26 mouse cellular contexts compared by ENCODE assay signal in the genomic region with DNA sequence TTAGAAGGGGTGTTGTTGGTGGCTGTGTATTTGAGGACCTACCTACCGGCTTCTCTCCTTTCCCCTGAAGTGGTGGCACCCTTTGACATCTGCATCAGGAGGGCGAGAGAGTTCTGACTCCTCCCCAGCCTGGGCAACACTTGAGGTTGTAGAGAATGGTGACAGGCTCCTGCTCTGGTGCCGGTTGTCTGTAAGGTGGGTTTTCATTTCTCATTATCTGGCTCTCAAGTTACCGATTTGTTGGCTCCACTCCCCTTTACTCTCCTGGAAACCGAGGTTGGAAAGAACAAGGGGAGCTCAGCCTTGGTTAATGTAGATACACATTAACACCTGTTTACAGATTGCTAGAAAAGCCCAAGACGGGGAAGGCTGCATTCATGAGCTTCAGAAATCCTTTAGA. TPM values are rescaled to one million over a fixed set of nuclear protein-coding genes. Genes with fewer than 3 reads are reported as not detected.
DNase-seq lines count a peak whose midpoint lies in the region; ATAC-seq lines count a peak whose summit lies in the region.
"Had no signal": no experiment of that assay in that cellular context is flagged by ENCODE, and none has a peak within 500 bp of the region (broad histone marks: within the 10 kb centered on the region; RNA-seq: fewer than 3 reads in every experiment).

No protein-coding gene starts in this region.

- peak overlapping the region; percentile 19; the same call in 1 of the 2 replicates for H3K4me2 ChIP-seq in kidney, embryonic 16.5 days (replicated peaks; ENCODE audit: low read depth, low read length)
- H3K4me2 ChIP-seq: embryonic facial prominence, embryonic 13.5 days; forebrain, embryonic 12.5 days; limb, embryonic 12.5 days; liver, embryonic 15.5 days; lung, embryonic 14.5 days; neural tube, embryonic 12.5 days had no signal

- DNase-seq in kidney, adult 11 months: peak; percentile 75
- DNase-seq in kidney, postnatal 10 days: no peak
- peak; percentile 70 to 85 for DNase-seq in kidney, adult 8-10 months
- DNase-seq in yolk sac, embryonic 10.5 days (ENCODE audit: low spot score): peak; percentile 27
- DNase-seq in retina, embryonic 14.5 days (ENCODE audit: low spot score): no peak
- DNase-seq in left cerebral cortex, adult 18-20 months (ENCODE audit: low spot score in 2 of 2): no peak
- DNase-seq: adrenal gland, postnatal 25 days; cerebellum, adult 18-20 months; cerebellum, postnatal 10 days; gastrocnemius, postnatal 36 days; heart, postnatal 14 days; lung, postnatal 14 days; thymus, adult 2 months had no signal

- H3K4me1 ChIP-seq in kidney, embryonic 16.5 days (ENCODE audit: insufficient read depth, low read length): peaks cover 34% of the 10 kb centered on the region

- no peak overlapping the region for H3K4me3 ChIP-seq in kidney, embryonic 16.5 days (ENCODE audit: low read length)
- H3K4me3 ChIP-seq: embryonic facial prominence, embryonic 13.5 days; erythroblast, embryonic 14.5 days; forebrain, embryonic 12.5 days; hindbrain, embryonic 10.5 days; left cerebral cortex, adult 2 months; limb, embryonic 12.5 days; liver, embryonic 15.5 days; midbrain, embryonic 10.5 days; myocyte; neural tube, embryonic 12.5 days had no signal

- H3K27me3 ChIP-seq in kidney, embryonic 16.5 days (ENCODE audit: insufficient read depth, low read length): no peaks in the 10 kb centered on the region
- H3K27me3 ChIP-seq: embryonic facial prominence, embryonic 13.5 days; forebrain, embryonic 12.5 days; limb, embryonic 12.5 days; neural tube, embryonic 12.5 days had no signal

- H3K9me3 ChIP-seq in kidney, embryonic 16.5 days (ENCODE audit: low read length): no peaks in the 10 kb centered on the region
- H3K9me3 ChIP-seq: embryonic facial prominence, embryonic 13.5 days; forebrain, embryonic 12.5 days; hindbrain, embryonic 10.5 days; limb, embryonic 12.5 days; liver, embryonic 15.5 days; midbrain, embryonic 10.5 days; neural tube, embryonic 12.5 days had no signal

- 0 out of 2 replicates have a peak, but pooled peaks cover 2% of the 10 kb centered on the region for H3K36me3 ChIP-seq in kidney, embryonic 16.5 days (ENCODE audit: insufficient read depth, low read length)
- H3K36me3 ChIP-seq: embryonic facial prominence, embryonic 13.5 days; limb, embryonic 12.5 days had no signal

- WGBS in kidney, embryonic 16.5 days: 29% methylated on average over 6 of the region's 6 CpGs

- no peak overlapping the region for H3K9ac ChIP-seq in kidney, embryonic 16.5 days (replicated peaks; ENCODE audit: low read length)
- H3K9ac ChIP-seq: embryonic facial prominence, embryonic 13.5 days; forebrain, embryonic 12.5 days; limb, embryonic 12.5 days; liver, embryonic 15.5 days; lung, embryonic 14.5 days; neural tube, embryonic 12.5 days had no signal

- H3K27ac ChIP-seq in kidney, embryonic 16.5 days (ENCODE audit: low read length): peak overlapping the region; percentile 85
- H3K27ac ChIP-seq: embryonic facial prominence, embryonic 13.5 days; forebrain, embryonic 12.5 days; left cerebral cortex, adult 2 months; limb, embryonic 12.5 days; liver, embryonic 15.5 days; midbrain, embryonic 10.5 days; neural tube, embryonic 12.5 days had no signal

- peak; percentile 71 for ATAC-seq in kidney, embryonic 16.5 days (ENCODE audit: low FRiP score, low TSS enrichment)
- ATAC-seq: CD4-positive, CD25-positive, alpha-beta regulatory T cell, adult 4 months had no signal

RNA-seq across cellular contexts. Expression of a gene that starts 31.5 kb away (rescaled TPM):
- polyA plus RNA-seq in kidney, embryonic 16.5 days (2015; fragmentation: Nextera tagmentation; extraction: Ambion mirVana): 67.5 and 68.1 TPM in 2 replicates
- total RNA-seq in left cerebral cortex, adult 18-20 months (2021): 10 to 100 TPM; 17.3 to 18.2 TPM

Comparison
In these comparisons a context has a peak if more than half of its experiments do, and no peak if none do; other contexts are left out.
1. DNase-seq: peak in kidney, adult 11 months (single experiment), kidney, adult 8-10 months (2 of 2) and yolk sac, embryonic 10.5 days (single experiment); none in kidney, postnatal 10 days (single experiment), retina, embryonic 14.5 days (single experiment) and left cerebral cortex, adult 18-20 months (0 of 2).